Mouse (Mus musculus) embryonic facial prominence, embryonic 13.5 days (tissue): ENCODE measurements around the gene Kirrel3. TPM values are rescaled to one million over a fixed set of nuclear protein-coding genes. Genes with fewer than 3 reads are reported as not detected.

ENCODE experiments used
- ATAC-seq: fragments of 200-750 bp; cut with Nextera tagmentation; 2 replicates; pipeline ENCODE4 v1.8.0; 2017; ENCODE audit warnings: low read depth; ENCODE audit not compliant: insufficient number of reproducible peaks, insufficient read depth, low FRiP score, low TSS enrichment
- H3K27ac ChIP-seq: fragments of 300-500 bp; sonication (generic); 2 replicates; pipeline ENCODE4 v1.5.1; 2015; ENCODE audit warnings: moderate library complexity, mild to moderate bottlenecking, inconsistent platforms
- H3K27me3 ChIP-seq: fragments of 300-500 bp; sonication (generic); 2 replicates; pipeline ENCODE4 v1.6.1; 2015; ENCODE audit warnings: mild to moderate bottlenecking, inconsistent platforms
- H3K36me3 ChIP-seq: fragments of 300-500 bp; sonication (generic); 2 replicates; pipeline ENCODE4 v1.6.1; 2015; ENCODE audit warnings: mild to moderate bottlenecking, inconsistent platforms
- H3K4me1 ChIP-seq: fragments of 300-500 bp; sonication (generic); 2 replicates; pipeline ENCODE4 v1.6.1; 2015; ENCODE audit warnings: inconsistent platforms
- H3K4me2 ChIP-seq: fragments of 300-500 bp; sonication (generic); 2 replicates; pipeline ENCODE4 v1.6.1; 2015; ENCODE audit warnings: moderate library complexity, mild to moderate bottlenecking, inconsistent platforms
- H3K4me3 ChIP-seq: fragments of 300-500 bp; sonication (generic); 2 replicates; pipeline ENCODE4 v1.5.1; 2015; ENCODE audit warnings: mild to moderate bottlenecking, inconsistent platforms
- H3K9ac ChIP-seq: fragments of 300-500 bp; sonication (generic); 2 replicates; pipeline ENCODE4 v1.6.1; 2015; ENCODE audit warnings: mild to moderate bottlenecking, inconsistent platforms
- H3K9me3 ChIP-seq: fragments of 300-500 bp; sonication (generic); 2 replicates; pipeline ENCODE4 v1.6.1; 2016; ENCODE audit warnings: inconsistent platforms
- WGBS: fragments of 180-500 bp; shearing (Covaris S2); methylation state at CpG from one replicate; pipeline ENCODE4 v1.1.7; 2015; ENCODE audit warnings: mixed read lengths; 5-methylcytosine and 5-hydroxymethylcytosine counted together
- polyA plus RNA-seq: library from polyadenylated mRNA; unstranded; fragments of >200 nt; fragmentation: Nextera tagmentation; extraction: Ambion mirVana; gene quantifications from 2 replicates; pipeline ENCODE4 v1.2.1, GENCODE M21; 2015

Kirrel3 gene
- polyA plus RNA-seq, 1 experiment from 2014 or later, result 7.9 TPM

DNA sequence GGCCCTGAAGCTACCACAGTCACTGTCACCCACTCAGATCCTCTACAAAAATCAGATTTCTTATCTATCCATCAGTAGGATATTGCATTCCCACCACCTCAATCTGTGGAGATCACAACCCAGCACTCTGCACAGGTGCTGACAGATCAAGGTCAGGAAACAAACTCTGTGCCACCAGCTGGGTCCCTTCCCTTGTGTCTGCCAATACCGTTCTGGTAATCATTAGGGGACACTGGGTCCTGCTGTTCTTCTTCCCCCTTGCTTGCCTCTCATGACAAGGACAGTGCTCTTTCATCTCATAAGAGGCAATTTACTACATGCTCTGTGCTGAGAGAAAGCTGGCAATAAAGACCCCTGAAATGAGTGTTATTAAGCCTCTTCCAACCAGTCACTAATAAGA, 444.7 kb downstream of the Kirrel3 start:
- H3K27me3 ChIP-seq, result no peaks in the 10 kb centered on the region
- no peaks in the 10 kb centered on the region for H3K9me3 ChIP-seq
- H3K9ac ChIP-seq, result no peak overlapping the region
- ATAC-seq, result no peak
- WGBS, result 83% methylated on average over 1 of the region's 1 CpGs
- no peak overlapping the region for H3K4me3 ChIP-seq
- no peaks in the 10 kb centered on the region for H3K36me3 ChIP-seq
- H3K4me1 ChIP-seq, result no peaks in the 10 kb centered on the region
- no peak overlapping the region for H3K27ac ChIP-seq
- no peak overlapping the region for H3K4me2 ChIP-seq

DNA sequence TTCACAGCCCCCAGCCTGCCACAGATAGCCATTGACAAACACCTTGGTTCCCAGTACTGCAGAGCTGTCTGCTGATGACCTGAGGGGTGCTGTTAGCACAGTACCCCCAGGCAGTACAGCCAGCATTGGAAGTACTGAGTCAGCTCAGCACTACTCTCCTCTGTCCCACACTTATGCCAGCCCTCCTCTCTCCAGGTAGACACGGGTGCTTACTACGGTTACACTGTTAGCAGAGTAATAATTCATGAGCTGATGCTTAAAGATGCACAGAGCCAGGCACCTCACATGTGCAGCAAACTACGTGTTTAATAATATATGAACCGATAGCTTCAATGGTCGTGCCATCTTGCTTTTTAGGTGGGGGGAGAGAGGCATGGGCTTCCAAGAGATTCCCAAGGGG, 452.4 kb downstream of the Kirrel3 start:
- no peak overlapping the region for H3K4me3 ChIP-seq
- no peak for ATAC-seq
- no peaks in the 10 kb centered on the region for H3K4me1 ChIP-seq
- H3K27ac ChIP-seq, result no peak overlapping the region
- H3K36me3 ChIP-seq, result no peaks in the 10 kb centered on the region
- no peaks in the 10 kb centered on the region for H3K27me3 ChIP-seq
- H3K4me2 ChIP-seq, result no peak overlapping the region
- H3K9ac ChIP-seq, result no peak overlapping the region
- WGBS, result 84% methylated on average over 5 of the region's 5 CpGs
- H3K9me3 ChIP-seq, result no peaks in the 10 kb centered on the region

DNA sequence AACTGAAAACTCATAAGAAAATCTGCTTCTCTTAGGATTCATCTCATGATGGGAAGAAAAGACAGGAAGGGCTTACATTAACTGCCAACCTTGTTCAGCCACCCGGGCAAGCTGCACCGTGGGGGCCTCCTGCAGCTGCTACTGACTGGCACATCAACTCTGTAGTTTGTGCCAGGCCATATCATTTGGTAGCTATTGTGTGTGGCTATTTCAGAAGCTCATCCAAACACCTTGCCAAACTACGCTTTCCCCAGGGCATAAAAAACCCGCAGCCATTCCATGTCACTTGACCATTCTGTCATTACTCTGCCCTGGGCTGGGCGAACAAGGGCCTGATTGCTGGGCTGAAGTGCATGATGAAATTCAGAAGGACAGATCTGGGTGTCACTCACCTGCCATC, 453.9 kb downstream of the Kirrel3 start:
- Histone ChIP-seq H3K9ac (no peak overlapping the region), H3K27me3 (no peaks in the 10 kb centered on the region), H3K36me3 (no peaks in the 10 kb centered on the region), H3K27ac (no peak overlapping the region), H3K4me2 (no peak overlapping the region), H3K4me1 (no peaks in the 10 kb centered on the region), H3K4me3 (no peak overlapping the region), H3K9me3 (no peaks in the 10 kb centered on the region)
- no peak for ATAC-seq
- WGBS, result 91% methylated on average over 5 of the region's 5 CpGs

DNA sequence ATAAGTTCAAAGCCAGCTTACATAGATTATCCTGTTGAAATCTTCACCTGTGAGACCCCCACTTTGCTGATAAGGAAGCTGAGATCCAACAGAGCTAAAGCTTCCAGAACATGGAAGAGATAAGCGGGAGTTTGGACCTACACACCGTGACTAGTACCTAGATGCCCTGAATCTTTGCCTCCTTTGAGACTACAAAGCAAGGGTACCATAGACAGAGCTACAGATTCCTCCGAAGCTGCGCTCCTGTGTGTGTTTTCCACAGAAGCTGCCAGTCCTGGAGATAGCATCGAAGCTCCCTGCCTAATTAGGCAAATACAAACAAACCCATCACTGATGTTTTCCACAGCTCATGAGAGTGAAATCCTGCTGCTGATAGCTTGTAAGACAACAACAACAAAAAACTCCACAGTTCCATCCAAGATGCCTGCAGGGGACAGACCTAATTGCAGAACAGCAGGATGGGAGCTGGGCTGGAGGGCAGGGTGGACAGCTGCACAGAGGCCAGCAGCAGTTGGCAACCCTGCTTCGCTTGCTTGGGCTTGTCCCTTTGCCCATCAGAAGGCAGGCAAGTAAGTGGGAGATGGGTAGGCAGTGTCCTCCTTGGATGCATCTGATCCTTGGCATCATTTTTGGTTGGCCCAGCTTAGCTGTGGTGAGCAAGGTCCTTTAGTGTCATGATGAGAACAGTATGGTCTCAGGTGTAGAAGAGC, 456.6 kb downstream of the Kirrel3 start:
- WGBS, result 66% methylated on average over 6 of the region's 6 CpGs
- no peak for ATAC-seq

DNA sequence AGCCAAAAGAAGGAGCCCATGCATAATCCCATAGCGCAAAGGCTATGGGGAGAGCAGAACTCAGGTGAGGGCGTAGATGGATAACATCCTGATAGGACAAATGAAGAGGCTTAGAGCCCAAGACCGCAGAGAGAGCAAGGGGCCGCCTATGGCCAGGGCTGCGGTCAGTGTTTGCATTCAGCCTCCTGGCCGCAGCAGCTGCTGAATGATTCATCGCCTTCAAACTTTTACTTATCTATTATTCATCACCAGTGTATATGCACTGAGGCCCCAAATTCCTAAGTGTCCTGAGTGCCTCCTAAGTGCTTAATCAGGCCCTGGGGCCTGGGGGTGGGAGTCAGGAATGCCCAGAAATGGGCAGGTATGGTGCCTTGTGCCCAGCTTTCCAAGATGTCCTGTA, 457.3 kb downstream of the Kirrel3 start:
- Histone ChIP-seq H3K4me1 (peaks cover 15% of the 10 kb centered on the region), H3K36me3 (no peaks in the 10 kb centered on the region), H3K27ac (no peak overlapping the region), H3K9ac (no peak overlapping the region), H3K9me3 (no peaks in the 10 kb centered on the region), H3K27me3 (no peaks in the 10 kb centered on the region; the same call in 1 of the 2 replicates), H3K4me2 (no peak overlapping the region), H3K4me3 (no peak overlapping the region)
- 84% methylated on average over 7 of the region's 7 CpGs for WGBS
- ATAC-seq, result no peak

More for the DNA sequence above, 456.6 kb downstream of the Kirrel3 start:
- Histone ChIP-seq H3K27ac (no peak overlapping the region), H3K36me3 (no peaks in the 10 kb centered on the region), H3K4me2 (no peak overlapping the region), H3K4me1 (peaks cover 11% of the 10 kb centered on the region), H3K9ac (no peak overlapping the region), H3K9me3 (no peaks in the 10 kb centered on the region), H3K4me3 (no peak overlapping the region), H3K27me3 (no peaks in the 10 kb centered on the region)

DNA sequence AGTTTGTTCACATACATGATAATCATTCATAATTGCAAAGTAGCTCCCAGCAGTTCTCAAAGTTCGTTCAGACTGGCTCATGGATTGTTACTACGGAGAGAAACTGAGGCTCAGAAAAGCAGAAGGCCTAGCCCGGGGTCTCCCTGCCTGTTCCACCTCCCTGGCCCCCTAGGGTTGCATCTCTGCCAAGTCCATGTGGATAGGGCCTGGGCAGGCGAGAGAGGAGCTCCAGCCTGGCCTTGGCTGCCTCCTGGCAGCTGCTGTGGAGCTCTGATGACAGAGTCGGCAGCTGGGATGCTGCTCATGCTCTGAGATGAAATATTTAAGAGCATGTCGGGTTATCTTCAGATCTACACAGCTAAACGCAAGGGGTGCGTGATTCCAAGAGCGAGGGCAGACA, 459.6 kb downstream of the Kirrel3 start:
- WGBS, result 74% methylated on average over 9 of the region's 9 CpGs
- Histone ChIP-seq H3K9ac (no peak overlapping the region), H3K27ac (no peak overlapping the region)

DNA sequence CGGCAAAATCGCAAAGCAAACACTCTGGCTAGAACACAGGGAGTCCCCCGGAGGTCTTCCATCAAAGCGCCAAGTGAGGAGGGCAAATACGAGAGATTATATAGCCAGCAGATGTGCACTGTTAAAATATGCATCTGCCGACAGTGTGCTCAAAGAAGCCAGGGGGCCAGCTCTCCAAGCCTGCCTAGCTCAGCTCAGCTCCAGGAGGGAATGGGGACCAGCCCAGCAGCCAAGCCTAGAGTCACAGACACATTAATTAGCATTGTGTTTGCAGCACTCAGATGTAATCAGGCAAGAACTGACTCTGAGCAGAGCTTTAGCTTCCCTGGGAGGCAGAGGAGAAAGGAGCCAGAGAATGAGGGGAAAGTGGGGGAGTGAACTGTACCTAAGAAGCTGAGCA, 461.6 kb downstream of the Kirrel3 start:
- no peak for ATAC-seq
- peaks cover under 1% of the 10 kb centered on the region; the same call in 1 of the 2 replicates for H3K27me3 ChIP-seq
- 18% methylated on average over 6 of the region's 6 CpGs for WGBS

More for the DNA sequence above, 459.6 kb downstream of the Kirrel3 start:
- Histone ChIP-seq H3K4me3 (no peak overlapping the region), H3K9me3 (no peaks in the 10 kb centered on the region), H3K4me1 (peaks cover 19% of the 10 kb centered on the region), H3K4me2 (no peak overlapping the region), H3K36me3 (no peaks in the 10 kb centered on the region), H3K27me3 (no peaks in the 10 kb centered on the region; the same call in 1 of the 2 replicates)
- no peak for ATAC-seq

DNA sequence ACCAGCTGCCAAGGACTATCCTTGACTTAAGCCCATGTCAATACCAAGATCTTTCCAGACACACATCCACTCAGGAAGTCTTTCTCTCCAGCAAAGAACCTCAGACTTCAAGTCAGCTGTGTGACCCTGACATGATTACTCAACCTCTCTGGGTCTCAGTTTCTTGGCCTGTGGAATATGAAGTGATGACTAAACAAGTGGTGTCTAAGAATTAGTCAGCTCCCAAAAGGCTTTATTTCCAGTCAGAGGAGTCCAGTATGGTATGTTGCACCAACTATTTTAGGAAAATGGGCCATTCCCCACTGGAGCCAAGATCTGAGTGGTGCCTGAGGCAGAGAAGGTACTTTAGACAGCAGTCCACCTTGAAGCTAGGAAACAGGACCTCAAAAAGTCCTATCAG, 462.0 kb downstream of the Kirrel3 start:
- no peak overlapping the region for H3K9ac ChIP-seq
- peaks cover 4% of the 10 kb centered on the region; the same call in 1 of the 2 replicates for H3K27me3 ChIP-seq
- peaks cover 20% of the 10 kb centered on the region for H3K4me1 ChIP-seq
- H3K36me3 ChIP-seq, result no peaks in the 10 kb centered on the region
- H3K4me2 ChIP-seq, result no peak overlapping the region
- no peak for ATAC-seq
- H3K4me3 ChIP-seq, result no peak overlapping the region
- H3K9me3 ChIP-seq, result no peaks in the 10 kb centered on the region
- no peak overlapping the region for H3K27ac ChIP-seq

More for the DNA sequence above, 461.6 kb downstream of the Kirrel3 start:
- Histone ChIP-seq H3K9ac (no peak overlapping the region), H3K36me3 (no peaks in the 10 kb centered on the region), H3K9me3 (no peaks in the 10 kb centered on the region), H3K4me3 (no peak overlapping the region), H3K4me1 (peaks cover 19% of the 10 kb centered on the region), H3K27ac (no peak overlapping the region), H3K4me2 (no peak overlapping the region)

DNA sequence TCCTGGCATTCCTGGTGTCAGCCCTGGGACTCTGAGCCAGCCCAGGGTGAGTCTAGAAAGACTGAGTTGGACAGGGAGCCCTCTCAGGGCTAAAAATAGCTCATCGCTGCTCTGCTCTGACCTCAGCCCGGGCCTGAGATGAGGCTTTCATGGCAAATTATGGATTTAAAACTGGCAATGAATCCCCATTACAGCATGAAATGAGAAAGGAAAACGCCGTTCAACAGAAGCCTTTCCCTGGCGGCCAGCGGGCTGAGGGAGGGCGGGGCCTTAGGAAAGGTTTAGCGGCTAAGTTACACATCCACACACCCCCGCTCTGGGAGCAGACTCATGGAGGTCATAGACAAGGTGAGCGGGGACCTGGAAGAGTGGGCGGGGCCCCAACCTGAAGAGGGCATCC, 467.7 kb downstream of the Kirrel3 start:
- Histone ChIP-seq H3K9ac (no peak overlapping the region), H3K4me1 (peaks cover 17% of the 10 kb centered on the region; the same call in 1 of the 2 replicates), H3K27ac (0 out of 2 replicates have a peak overlapping the region, but pooled peaks have one; percentile 33), H3K4me3 (no peak overlapping the region), H3K9me3 (no peaks in the 10 kb centered on the region), H3K36me3 (no peaks in the 10 kb centered on the region), H3K4me2 (no peak overlapping the region), H3K27me3 (0 out of 2 replicates have a peak, but pooled peaks cover 9% of the 10 kb centered on the region)
- WGBS, result 36% methylated on average over 11 of the region's 11 CpGs
- no peak for ATAC-seq

DNA sequence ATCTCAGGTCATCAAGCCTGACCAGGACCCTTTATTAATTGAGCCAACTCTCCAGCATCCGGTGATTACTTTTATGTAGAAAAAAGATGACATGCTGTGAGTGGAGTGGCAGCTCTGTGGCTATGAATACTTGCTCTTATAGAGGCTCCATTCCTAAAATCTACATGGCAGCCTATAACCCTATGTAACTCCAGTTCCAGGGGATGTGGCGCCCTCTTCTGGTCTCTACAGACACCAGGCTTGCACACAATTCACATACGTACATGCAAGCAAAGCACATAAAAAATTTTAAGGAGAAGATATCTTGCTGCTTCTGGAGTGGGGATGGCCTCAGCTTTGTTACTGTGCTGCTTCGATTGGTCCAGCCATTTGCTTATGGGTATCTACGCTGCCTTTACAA, 468.5 kb downstream of the Kirrel3 start:
- no peak for ATAC-seq
- 61% methylated on average over 5 of the region's 5 CpGs for WGBS
- H3K9ac ChIP-seq, result no peak overlapping the region
- H3K9me3 ChIP-seq, result no peaks in the 10 kb centered on the region
- no peak overlapping the region for H3K27ac ChIP-seq
- H3K36me3 ChIP-seq, result no peaks in the 10 kb centered on the region
- no peak overlapping the region for H3K4me2 ChIP-seq
- peaks cover 13% of the 10 kb centered on the region; the same call in 1 of the 2 replicates for H3K4me1 ChIP-seq
- H3K4me3 ChIP-seq, result no peak overlapping the region
- H3K27me3 ChIP-seq, result 0 out of 2 replicates have a peak, but pooled peaks cover 9% of the 10 kb centered on the region

DNA sequence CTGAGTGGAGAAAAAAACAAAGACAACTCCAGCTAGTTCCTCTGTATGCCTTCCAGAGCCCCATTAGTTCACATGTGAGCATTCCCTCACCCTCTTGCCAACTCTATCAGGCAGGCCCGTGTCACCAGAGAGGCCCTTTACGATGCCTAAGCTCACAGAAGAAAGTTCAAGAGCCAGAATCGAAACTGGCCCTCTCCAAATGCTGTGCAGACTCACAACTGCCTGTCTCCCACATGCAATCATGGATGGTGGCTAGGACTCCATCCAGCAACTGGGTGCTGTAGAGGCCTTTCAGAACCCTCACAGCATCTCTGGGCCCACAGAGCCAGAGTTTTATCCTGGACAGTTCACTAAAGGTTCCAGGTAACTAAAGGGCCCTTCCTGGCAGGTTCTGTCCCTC, 470.8 kb downstream of the Kirrel3 start:
- no peaks in the 10 kb centered on the region for H3K36me3 ChIP-seq
- no peak overlapping the region for H3K27ac ChIP-seq
- H3K4me2 ChIP-seq, result no peak overlapping the region
- ATAC-seq, result no peak
- H3K4me3 ChIP-seq, result no peak overlapping the region
- 78% methylated on average over 3 of the region's 3 CpGs for WGBS
- peaks cover 10% of the 10 kb centered on the region; the same call in 1 of the 2 replicates for H3K27me3 ChIP-seq
- no peaks in the 10 kb centered on the region for H3K9me3 ChIP-seq
- H3K9ac ChIP-seq, result no peak overlapping the region
- peaks cover 13% of the 10 kb centered on the region; the same call in 1 of the 2 replicates for H3K4me1 ChIP-seq

DNA sequence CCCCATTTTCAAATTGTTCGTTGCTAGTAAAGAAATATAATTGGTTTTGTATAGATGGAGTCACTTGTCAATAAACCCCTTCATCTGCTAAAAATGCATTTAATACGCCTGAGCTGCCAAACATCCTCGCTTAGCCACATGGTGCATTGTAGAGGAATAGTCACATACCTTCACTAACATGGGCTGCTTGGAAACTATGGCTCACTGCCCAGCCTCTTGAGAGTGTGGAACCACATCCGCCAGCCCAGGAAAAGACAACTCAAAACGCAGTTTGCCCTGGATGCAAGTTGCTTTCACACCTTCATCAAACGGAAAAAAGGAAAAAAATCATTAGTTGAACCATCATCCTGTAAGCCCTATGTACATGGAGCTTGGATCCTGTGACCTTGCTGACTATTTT, 472.0 kb downstream of the Kirrel3 start:
- peaks cover 8% of the 10 kb centered on the region; the same call in 1 of the 2 replicates for H3K27me3 ChIP-seq
- 73% methylated on average over 6 of the region's 6 CpGs for WGBS
- no peak overlapping the region for H3K4me3 ChIP-seq
- H3K9me3 ChIP-seq, result no peaks in the 10 kb centered on the region
- peaks cover 13% of the 10 kb centered on the region; the same call in 1 of the 2 replicates for H3K4me1 ChIP-seq
- ATAC-seq, result no peak
- no peaks in the 10 kb centered on the region for H3K36me3 ChIP-seq
- no peak overlapping the region for H3K27ac ChIP-seq
- no peak overlapping the region for H3K4me2 ChIP-seq
- H3K9ac ChIP-seq, result no peak overlapping the region
